Mouse (Mus musculus) adrenal gland, postnatal 10 days (tissue): ENCODE results near the gene Gnb5. TPM values are rescaled to one million over a fixed set of nuclear protein-coding genes. Genes with fewer than 3 reads are reported as not detected.

Experiments
- DNase-seq: peaks from one replicate; pipeline ENCODE4 v3.0.0; 2021; ENCODE audit warnings: mixed read lengths
- total RNA-seq, 2 experiments: library from RNA; stranded (reverse); gene quantifications; 2 replicates each; pipeline ENCODE4 v1.2.3; 2021

Gnb5 gene
- total RNA-seq, 2 experiments from 2014 or later = 29.1 to 32.4 TPM

GRCm38 (mm10) chr9:75307015-75307414 is 927 bp downstream of the Gnb5 start:
- no peak for DNase-seq

DNA sequence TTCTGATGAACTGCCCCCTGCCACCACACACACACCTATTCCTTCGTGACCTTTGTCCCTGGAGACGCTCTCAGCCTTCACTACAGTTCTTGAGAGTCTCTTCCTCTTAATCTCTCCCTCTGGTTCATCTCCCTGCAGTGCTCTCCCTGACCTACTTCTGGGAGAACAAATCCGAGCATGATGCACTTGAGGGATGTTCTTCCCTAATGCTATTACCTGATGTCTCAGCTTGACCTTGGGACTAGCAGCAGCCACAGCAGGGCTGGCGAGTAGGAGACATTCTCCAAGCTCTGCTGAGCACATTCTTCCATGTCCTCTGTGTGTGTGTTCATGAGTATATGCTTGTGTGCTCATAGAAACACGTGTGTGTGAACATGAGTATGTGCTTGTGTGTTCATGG is 2.5 kb downstream of the Gnb5 start:
- DNase-seq = no peak

DNA sequence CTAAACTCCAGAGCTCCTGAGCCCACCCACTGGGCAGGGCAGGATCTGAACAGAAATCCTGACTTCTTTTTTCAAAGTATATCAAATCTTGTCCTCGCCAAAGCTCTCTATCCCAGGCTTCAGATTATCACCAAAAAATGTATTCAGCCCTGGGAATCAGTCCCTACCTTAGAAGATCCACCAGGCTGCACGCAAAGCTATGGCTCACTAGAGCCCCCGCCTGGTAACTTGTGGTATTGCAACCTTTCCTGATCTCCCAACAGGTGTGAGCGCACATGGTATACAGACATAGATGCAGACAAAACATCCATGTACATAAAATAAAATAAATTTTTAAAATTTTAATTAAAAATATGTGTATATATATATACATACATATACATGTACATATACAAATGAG is 5.9 kb downstream of the Gnb5 start:
- peak; percentile 88 for DNase-seq

DNA sequence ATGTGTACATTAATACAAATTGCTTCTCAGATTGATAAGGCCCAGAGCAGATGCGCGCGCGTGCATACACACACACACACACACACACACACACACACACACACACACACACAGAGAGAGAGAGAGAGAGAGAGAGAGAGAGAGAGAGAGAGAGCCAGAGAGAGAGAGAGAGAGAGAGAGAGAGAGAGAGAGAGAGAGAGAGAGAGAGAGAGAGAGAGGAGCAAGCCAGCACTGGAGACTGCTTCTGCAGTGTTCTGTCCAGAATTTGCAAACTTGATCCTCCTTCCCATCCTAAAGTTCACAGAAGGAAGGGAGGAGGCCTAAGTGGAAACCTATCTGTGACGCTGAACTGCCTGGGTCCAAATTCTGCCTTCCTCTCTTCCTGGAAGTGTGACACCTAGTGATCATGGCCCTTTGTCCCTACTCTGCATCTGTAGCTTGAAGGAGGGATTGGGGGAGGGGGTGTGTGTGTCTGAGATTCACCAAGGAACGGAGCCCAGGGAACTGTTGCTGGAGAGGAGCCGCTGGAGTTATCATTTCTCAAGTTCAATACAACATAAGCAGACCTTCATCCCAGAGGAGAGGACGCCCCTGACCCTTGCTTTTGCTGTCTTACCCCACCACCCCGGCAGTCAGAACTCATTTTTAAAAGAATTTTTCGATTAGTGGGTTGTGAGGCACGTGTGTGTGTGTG is 7.2 kb downstream of the Gnb5 start:
- DNase-seq = no peak

- peak; percentile 90 for DNase-seq
Observed at GRCm38 (mm10) chr9:75313832-75314516, 7.9 kb downstream of the Gnb5 start.

DNA sequence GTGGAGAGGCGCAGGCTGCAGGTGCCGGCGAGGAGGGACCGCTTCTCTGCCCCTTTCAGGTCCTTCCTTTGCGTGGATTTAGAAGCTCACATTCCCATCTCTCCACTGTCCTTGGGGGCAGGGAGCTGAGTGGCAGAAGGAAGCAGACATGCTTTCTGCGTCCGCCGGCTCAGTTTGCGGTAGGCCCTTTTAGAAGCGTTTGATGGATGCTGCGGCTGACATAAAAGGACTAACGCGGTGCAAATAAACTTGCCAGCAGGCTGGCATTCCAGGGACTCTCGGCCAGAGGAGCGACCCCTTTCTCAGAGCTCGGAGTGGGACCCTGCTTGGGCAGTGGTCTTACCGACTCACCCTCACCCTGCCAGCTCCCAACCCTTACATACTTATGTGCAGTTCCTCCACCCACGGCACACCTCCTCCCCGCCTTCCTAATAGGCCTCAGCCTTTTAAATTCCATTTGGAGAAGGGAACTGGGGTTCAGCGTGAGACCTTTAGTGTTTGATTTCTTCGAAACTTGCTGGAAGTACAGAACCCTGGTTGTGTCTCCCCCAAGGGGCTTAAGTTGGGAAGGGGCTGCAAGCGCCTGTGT is 8.5 kb downstream of the Gnb5 start:
- peak; percentile 33 for DNase-seq

DNA sequence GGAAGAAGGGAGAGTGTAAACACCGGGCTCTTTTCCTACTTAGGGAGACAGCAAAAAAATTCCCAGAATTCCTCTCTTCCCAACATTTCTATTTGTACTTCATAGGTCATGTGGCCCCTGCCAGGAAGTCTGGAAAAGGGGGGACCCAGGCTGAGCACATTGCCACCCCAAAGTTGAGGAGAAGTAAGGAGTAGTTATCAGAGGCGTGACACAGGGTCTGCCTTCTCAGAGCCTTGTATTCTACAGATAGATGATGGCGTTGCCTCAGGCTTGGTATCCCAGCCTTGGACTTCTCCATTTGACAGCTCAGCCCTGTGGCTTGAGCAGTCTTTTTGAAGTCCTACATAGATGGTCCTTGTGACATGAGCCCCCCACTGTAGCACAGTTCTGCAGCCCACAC is 9.2 kb downstream of the Gnb5 start:
- DNase-seq = no peak

GRCm38 (mm10) chr9:75316771-75317170 is 10.7 kb downstream of the Gnb5 start:
- DNase-seq = peak; percentile 22

GRCm38 (mm10) chr9:75318196-75318595 is 12.1 kb downstream of the Gnb5 start:
- peak; percentile 20 for DNase-seq

- peak; percentile 31 for DNase-seq
Observed at GRCm38 (mm10) chr9:75319365-75319764, 13.3 kb downstream of the Gnb5 start.

DNA sequence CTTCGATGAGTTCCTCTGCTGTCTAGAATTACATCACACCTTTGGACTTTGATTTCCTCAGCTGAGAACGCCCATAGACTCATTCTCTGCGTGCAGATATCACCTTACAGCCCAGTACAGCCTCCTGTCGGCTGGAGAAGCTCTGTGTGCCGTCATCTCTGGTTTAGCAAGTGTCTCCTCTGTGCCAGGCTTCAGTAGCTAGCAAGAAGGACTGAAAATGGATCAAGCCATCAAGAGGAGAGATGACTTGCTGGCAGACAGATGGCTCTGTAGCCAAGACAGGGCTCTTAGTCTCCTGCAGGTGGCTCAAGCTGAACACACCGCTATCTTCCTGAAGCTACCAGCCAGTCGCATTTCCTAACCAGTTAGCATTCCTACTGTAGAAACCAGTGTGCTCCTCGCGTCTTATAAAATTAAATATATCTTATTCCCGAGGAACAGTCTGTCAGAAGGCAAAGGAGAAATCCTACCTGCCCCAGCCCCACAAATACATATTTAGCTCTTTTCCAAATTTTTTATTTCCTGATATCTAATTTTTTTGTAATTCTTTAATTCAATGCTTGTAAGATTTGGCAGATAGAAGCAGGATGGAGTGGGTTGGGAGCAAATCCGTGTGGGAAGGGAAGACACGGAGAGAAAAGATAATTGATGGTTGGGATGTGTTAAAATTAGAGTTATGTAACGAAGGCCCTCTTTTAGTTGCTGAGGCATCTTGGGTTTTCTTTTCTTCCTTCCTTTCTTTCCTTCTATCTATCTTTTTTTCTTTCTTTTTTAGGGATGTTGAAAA is 16.2 kb downstream of the Gnb5 start:
- DNase-seq = no peak

- no peak for DNase-seq
Observed at GRCm38 (mm10) chr9:75328047-75328446, 22.0 kb downstream of the Gnb5 start.

DNA sequence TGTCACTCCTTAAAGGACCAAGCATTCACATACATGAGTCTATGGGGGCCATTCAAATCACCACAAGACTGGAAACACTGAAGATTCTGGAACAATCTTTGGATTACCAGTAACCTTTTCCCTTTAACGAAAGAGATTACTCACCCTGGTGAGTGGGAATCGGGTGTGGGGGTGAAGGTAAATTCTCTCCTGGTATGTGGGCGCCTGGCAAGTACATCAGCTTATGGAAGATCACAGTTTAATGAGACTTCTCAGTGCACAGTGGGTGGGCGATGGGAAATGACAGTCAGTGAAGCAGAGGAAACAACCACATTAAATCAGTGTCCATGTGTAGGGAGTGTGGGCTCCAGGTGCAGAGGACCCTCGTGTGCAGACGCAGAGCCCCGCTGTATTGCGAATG is 24.7 kb downstream of the Gnb5 start:
- DNase-seq = no peak

DNA sequence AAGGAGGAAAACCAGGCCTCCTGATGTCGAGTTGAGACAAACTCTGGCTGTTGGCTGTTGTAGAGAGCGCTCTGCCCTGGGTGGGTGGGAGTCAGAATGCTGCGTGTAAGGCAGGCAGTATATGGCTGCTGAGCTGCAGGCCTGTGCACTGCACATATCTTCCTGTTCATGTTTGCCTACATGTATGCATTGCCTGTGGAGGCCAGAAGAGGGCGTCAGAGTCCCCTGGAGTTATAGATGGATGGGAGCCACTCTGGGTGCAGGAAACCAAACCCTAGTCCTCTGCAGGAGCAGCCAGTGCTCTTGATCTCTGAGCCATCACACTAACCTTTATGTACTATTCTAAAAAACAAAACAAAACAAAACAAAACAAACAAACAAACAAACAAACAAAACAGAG is 28.4 kb downstream of the Gnb5 start:
- no peak for DNase-seq

GRCm38 (mm10) chr9:75338016-75338415 is 31.9 kb downstream of the Gnb5 start:
- DNase-seq = no peak

GRCm38 (mm10) chr9:75342433-75342832 is 36.3 kb downstream of the Gnb5 start:
- no peak for DNase-seq

DNA sequence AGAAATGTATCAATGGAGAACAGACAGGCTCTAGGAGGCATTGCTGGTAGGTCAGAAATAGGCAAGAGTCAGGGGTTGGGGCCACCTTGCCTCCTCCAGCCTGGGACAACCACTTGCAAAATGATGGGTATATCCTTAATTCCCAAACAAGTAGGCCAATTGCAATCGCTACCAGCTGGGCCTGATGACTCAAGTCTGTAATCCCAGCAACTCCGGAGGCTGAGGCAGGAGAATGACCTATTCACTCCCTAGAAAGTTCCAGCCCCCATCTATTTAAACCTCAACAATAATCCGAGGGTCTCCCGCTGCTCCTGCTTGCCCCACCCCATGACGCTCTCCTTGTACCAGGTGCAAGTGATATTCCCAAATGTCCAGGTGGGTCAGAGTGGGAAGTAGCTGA is 41.4 kb downstream of the Gnb5 start, which contains the start of gene Bcl2l10:
TSS of gene Bcl2l10 (plus strand) at position 301 of the 400 bp plus-strand sequence.
- no peak for DNase-seq

DNA sequence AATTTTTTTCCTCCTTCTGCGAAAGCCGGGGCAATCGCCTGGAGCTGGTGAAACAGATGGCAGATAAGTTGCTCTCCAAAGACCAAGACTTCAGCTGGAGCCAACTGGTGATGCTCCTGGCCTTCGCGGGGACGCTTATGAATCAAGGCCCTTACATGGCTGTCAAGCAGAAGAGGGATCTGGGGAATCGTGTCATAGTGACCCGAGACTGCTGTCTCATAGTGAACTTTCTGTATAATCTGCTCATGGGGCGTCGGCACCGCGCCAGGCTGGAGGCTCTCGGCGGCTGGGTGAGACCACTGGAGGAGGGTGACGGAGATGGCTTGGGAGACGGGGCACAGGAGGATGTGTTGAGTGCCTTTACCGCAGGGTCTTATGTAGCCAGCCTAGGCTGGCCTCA is 42.0 kb downstream of the Gnb5 start:
- DNase-seq = no peak

DNA sequence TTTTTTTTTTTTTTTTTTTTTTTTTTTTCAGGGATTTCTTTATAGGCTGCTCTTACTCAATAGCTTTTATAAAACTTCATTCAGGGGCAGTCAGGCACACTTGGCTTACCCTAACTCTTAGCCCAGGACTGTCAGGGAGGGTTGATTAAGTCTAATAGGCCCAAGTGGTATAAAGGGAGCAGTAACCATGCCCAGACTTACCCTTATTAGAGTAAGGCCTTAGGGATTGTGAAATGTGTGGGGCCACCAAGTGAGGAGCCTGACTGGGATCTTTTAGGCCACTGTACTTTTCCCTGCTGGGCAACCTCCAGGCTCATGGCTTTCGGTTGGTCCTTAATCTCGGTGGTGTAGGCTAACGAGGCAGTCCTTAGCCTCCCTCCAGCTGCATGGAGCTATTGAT is 42.6 kb downstream of the Gnb5 start:
- DNase-seq = no peak

GRCm38 (mm10) chr9:75353094-75353493 is 47.0 kb downstream of the Gnb5 start:
- DNase-seq = no peak

- no peak for DNase-seq
Observed at GRCm38 (mm10) chr9:75355783-75356182, 49.7 kb downstream of the Gnb5 start.

DNA sequence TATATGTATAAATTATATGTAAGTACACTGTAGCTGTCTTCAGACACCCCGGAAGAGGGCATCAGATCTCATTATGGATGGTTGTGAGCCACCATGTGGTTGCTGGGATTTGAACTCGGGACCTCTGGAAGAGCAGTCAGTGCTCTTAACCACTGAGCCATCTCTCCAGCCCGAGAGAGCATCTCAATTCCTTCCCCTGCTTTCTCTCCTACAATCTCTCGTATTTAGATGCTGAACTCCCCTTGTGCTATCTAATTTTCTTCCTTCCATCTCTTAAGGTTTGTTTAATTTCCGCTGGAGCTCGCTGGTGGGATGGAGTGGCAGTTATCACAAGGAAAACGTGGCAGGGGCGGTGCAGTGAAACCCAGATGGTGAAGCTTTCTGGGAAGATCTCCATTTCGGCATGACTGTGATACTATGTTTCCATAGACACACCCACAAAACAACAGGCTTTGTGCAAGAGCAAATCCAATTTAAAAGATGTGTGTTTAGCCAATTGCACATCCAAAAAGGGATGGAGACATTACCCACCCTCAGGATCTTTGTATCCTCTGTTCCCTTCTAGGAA is 51.1 kb downstream of the Gnb5 start:
- DNase-seq = no peak
